Mouse (Mus musculus) embryonic fibroblast, embryonic 13.5 days (primary cell): Measurements from ENCODE around the gene Ttc9b.

ENCODE experiments used
- CTCF ChIP-seq: IDR thresholded peaks from 2 replicates; pipeline ENCODE4 v1.5.1; 2011; ENCODE audit warnings: mild to moderate bottlenecking, control low read depth, low read length, moderate library complexity, borderline replicate concordance; ENCODE audit not compliant: insufficient read depth
- POLR2A ChIP-seq: IDR thresholded peaks from 2 replicates; pipeline ENCODE4 v1.6.1; 2011; ENCODE audit warnings: low read depth, mild to moderate bottlenecking, control low read depth, low read length, moderate library complexity

DNA sequence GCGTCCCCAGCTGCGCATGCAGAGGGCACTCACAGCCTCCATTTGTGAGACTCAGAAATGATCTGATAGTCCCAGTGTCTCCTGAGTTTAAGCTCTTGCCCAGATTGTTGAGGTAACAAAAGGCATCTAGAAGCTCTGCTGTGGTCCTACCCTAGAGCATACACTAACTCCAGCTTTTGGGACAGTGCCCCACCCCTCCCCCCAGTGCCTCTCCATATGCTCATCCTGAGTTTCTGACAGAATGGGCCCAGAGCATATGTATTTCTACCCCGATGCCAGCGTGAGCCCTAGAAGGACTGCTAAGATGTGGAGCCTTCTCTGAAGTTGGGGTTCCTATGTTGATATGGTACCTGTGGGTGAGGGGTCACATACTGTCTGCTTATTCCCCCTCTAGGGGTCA, 22.3 kb upstream of the Ttc9b start:
- TF ChIP-seq CTCF (no peak), POLR2A (no peak)
